Mouse (Mus musculus) spleen, postnatal 4 days (tissue): ENCODE measurements around the gene Gria4.
"Not testable (repeated sequence)": the region's sequence is repeated elsewhere in the genome, so short reads cannot be mapped to it uniquely, and the experiment has no call there.

Experiments
- DNase-seq, 2 experiments: peaks; one replicate each; pipeline ENCODE4 v3.0.0; 2022; ENCODE audit warnings: low spot score in 2 of 2

Gria4 gene

DNA sequence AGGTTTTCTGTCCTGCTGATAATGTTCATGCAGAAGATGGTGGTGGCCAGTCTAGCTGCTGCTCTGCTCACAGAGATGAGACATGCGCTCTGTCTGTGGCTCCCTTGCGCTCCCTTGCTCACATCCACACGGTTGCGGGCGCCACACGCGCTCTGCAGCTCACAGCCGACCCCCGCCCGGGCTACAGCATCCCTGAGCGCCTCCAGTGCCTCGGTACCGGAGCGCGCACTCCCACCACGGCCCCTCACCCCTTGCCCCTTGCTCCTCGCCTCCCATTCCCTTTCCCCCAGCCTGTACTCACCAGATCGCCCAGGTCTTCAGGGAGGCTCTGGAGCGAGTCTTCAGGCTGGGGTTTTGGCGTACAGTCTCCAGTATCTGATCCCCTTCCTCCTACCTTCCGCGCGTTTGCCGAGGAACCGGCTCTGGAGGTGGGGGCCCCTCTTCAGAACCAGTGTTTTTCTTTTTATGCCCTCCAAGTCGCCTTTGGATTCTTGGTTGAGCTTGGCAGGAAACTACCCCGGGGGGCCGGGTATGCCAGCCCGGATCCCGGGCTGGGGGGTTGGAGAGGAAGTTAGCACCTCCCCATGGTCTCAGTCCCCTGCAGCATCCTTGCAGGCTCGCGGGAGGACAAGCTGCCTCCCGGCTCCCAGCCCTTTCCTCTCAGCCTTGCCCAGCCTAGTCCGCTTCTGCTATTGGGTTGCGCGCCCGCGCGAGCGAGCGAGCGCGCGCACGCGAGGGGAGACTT is at the start of gene Gria4:
Gria4 (minus strand) TSS at position 691 of the 745 bp plus-strand sequence.
- no peak for DNase-seq

DNA sequence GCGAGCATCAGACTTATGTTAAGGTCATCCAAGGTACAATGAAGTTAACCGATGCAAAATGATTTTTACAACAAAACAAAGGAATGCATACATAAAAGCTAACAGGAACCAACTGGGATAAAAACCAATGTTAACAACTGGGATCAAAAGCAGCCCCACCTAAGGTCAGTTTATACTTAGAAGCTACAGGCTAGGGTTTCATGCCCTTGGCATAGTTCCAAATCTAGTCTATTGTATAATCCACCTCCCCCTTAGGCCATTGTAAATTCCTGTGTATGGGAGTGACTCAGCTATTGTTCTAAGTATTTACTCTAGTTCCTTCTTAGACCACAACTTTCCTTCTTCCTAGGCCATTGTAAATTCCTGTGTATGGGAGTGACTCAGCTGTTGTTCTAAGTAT is 14.9 kb upstream of the Gria4 start:
- not testable (repeated sequence) for DNase-seq

DNA sequence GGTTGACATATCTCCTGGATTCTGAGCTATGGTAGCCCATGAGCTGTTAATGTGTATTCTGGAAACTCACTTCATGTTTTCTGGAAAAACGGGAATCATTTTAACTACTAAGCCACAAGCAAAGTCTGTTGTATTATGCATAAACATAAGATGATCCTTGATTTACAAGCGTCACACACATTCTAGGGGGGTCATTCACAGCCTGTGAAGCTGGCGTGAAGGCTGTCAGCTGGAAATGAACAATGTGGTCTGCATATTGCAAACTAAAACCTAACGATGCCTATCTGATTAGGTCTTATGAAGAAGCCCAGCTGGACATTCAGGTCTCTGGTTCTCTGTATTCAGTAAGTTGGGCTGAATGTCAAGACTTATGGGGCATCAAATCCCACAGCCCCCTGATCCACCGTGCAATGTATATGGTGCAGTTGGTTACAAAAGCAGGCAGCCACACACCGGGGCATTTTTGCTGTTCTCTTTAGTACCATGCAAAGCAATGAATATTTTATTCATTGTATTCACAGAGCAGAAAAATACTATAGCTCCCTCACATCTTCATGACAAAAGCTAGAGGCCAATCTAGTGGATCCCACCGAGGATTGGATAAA is 7.2 kb upstream of the Gria4 start:
- no peak for DNase-seq

DNA sequence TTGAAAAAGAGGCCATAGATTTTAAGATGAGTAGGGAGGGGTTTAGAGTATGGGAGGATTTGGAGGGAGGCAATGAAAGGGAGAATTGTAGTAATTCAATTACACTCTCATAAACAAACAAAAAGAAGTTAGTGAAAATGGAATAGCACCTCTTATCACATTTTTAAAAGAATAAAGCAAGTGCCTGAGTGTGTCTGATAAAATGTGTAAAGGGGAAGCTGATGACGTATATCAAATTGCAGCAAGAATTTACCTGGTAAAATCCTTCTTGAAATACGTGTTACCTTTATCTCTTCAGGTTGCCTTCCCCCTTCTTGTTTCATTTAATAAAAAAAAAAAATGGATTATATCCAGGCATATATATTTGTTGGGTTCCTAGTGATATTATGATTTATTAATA is 1.4 kb upstream of the Gria4 start:
- no peak for DNase-seq

DNA sequence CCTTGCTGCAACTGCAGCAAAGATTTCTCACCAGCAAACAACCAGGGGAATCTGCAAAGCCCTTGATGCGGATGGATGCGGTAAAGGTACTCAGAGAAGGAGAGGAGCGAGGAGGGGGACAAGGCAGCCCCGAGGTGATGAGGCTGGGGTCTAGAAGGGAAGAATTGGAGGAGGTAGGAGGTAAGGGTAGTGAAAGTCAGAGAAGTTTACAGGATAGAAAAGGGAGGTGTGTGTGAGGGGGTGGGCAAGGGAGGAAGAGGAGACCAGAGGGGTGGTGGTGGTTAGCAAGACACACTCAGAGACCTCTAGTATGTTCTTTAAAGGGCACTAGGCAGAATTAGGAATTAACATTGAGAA is 233 bp upstream of the Gria4 start:
- DNase-seq, result no peak

DNA sequence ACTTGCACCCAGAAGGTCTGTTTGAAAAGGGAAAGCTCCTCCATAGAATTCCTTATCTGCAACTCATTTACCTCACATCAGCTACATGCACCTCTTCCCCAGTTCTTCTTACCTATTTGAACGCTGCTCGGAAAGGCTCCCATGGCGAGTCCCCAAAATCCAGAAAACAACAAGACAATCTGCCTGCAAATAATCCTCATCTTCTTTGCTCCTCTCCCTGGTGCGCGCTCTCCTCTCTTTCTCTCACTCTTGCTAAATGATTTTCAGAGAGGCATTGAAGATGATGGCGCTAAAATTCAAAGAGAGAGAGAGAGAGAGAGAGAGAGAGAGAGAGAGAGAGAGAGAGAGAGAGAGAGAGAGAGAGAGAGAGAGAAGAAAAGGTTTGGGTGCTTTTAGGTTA is 959 bp downstream of the Gria4 start:
- no peak for DNase-seq

DNA sequence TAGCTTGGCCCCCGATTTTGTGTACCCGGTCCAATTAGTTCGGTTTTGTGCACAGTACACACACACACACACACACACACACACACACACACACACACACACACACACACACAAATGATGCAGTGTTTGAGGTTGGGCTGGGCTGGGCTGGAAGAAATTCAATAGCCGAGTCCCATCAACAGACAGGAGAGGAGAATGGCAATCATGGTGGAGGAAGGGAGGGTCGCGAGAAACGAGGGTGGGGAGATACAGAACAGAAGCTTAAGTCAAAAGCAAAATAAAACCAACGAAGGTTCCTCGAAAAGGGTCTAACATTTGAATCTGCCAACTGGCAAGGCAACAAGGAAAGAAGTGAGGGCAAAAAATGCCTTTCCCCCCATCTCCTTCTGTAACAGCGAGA is 1.6 kb downstream of the Gria4 start:
- no peak for DNase-seq

DNA sequence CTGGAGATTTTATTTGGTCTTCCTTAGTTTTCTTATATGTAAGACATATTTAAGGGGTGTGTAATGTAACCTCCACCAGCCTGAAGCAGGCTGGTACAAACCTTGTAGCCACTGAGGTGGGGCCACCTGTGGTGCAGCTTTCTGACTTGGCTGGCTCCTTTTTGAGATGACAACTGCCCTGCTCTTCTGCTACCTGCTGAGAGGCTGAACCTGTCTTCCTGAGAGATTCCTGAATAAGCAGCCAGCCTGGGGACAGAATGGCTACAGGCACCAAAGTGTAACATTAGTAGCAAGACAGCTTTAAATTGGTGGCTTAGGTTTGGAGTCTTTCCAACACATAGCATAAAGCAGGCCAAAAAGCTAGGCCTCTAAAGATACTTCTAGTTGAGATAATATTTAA is 46.6 kb downstream of the Gria4 start:
- DNase-seq, result not testable (repeated sequence)

DNA sequence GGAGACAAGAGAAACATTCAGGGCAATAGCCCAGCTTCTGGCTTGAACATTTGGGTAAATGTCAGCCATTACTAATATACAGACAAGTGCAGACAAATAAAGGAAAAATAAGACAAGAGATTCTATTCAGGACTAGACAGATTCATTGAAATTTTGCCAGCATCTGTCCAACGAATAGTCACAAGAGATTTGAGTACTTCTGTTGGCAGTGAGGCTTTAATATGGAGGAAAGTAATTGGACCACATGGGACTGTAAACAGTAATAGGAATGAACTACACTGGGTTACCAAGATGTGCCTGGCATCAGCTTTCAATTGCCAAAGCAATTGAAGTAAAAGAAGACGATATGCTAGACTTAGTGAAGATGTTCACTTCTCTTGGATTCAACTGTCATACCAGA is 81.9 kb downstream of the Gria4 start:
- DNase-seq, result no peak

DNA sequence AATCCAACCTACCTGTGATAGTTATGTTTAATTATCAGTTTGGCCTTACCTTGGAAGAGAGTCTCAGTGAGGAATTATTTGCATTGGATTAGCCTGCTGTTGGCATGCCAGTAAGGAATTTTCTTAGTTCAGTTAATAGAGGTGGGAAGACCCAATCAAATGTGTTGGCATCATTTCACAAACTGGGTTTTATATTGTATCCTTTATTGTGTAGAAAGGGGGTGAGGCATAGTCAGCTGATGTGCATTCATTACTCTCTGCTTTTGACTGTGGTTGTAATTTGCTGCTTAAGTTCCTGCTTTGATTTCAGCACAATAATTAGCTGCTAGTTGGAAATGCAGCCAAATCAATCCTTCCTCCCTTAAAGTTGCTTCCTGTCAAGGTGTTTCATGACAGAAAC is 83.7 kb downstream of the Gria4 start:
- DNase-seq, result no peak

DNA sequence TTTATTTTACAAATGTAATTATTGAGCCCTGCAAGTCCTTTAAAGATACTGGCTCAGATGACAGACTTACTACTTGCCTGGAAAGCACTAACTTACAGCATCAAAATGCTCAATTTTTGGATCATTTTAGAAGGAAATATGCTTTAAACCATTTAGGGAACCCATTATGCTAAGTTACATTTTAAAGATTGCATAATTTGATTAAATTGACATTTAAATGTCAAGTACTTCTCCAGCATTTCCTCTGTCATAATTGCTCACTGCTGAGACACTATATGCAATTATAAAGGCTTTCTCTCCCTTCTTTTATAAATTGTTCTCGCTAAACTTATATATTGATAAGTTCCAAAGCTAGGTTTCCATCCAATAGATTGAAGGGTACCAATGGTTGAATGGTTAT is 108.9 kb downstream of the Gria4 start:
- DNase-seq, result no peak

DNA sequence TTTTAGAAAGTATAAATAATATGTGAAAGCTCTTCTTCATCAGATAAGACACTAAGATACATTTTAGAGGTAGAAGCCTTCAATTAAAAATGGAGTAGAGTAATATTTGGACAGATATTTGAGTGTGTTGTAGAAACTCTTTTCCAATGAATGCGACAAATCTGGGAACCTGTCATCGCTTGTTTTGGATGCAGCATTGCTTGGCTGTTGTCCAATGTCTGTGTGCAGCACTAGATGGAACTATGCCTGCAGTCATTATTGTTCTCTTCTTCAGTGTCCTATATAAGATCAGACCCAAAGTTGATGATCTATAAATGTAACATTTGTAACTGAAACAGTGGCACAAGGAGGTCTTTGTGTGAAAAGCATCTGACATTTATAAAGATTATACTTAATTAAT is 115.8 kb downstream of the Gria4 start:
- DNase-seq, result no peak

DNA sequence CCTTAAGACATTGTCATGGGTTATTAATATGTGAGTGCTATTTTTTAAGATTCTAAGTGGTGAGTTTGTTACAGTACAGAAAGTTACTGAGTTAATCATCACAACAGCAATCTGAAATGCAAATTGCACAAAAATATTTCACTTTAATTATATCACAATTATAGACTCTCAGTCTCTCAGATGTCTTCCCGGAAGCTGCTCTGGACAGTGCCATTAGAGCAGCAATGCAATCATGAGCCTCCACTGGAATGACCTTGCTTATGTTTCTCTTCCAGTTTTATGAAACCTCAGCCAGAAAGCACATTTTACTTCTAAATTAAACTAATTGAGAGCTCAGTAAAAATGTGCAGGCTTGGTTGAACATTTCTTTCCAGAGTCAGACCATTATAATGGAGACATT is 116.9 kb downstream of the Gria4 start:
- DNase-seq, result no peak

DNA sequence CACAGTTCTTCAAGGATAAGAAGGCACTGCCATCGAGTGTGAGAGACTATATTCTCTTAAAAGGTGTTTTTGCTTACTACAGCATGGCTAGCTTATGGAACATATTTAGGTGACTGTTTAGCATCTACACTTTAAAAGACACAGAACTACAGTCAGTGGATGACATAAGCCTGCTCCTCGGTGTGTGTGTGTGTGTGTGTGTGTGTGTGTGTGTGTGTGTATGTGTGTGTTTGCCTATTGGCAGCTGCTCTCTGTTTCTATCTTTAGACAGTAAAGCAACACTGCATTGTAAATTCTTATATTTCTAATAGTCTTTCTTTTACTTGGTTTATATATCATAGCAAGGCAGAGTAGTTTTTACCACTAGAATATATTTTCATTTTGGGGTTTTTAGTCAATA is 130.3 kb downstream of the Gria4 start:
- no peak for DNase-seq

DNA sequence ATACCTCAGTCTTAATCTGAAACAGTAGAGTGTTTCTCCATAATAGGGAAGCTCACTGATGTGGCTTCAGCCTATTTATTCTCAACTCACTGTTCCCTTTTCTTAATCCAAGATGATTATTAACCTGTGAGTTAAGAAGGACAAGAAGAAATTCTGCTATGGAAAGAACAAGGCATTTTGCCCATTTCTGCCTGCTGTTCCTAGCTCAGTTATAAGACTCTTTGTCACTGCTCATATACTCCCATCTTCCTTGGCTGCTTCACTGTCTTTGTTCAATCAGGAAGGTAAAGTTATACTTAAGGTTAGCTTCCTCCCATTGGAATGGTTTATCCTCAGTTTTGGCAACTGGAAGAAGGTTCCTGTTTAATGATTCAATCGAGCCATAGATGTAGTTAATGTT is 133.6 kb downstream of the Gria4 start:
- DNase-seq, result no peak

DNA sequence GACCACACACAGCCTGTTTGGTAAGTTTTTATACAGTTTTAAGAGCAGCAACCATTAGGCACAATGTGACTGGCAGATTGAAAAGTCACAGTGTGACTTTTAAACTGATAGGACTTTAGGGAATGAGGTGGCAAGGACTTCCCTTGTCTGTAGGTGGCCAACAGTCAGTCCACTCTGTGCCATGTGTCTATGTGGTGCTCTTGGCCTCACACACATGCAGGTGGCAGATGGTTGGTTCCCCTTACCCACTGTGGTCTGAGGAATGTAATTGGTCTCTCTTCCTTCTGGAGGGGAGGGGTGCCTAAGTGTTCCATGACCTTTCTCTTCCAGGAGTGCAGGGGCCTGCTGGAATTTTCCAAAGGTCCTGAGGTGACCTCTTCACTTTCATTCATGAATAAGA is 137.1 kb downstream of the Gria4 start:
- no peak for DNase-seq

DNA sequence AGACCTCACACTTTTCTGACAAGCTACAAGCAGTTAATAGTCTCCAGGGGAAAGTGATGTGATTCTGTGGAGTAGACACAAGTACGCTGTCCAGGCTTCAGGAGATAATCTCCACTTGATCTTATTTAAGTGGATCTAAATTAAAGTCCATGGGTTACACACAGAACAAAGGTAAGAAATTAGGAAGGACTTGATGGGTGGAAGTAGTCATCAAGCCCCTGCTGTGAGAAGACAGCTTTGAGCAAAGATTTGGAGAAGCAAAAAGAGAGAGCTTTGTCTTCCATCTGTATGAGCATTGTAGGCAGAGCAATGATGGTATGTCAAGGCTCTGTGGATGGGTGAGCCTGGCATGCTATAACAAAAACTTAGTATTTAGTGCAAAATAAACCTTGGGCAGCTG is 141.7 kb downstream of the Gria4 start:
- no peak for DNase-seq

DNA sequence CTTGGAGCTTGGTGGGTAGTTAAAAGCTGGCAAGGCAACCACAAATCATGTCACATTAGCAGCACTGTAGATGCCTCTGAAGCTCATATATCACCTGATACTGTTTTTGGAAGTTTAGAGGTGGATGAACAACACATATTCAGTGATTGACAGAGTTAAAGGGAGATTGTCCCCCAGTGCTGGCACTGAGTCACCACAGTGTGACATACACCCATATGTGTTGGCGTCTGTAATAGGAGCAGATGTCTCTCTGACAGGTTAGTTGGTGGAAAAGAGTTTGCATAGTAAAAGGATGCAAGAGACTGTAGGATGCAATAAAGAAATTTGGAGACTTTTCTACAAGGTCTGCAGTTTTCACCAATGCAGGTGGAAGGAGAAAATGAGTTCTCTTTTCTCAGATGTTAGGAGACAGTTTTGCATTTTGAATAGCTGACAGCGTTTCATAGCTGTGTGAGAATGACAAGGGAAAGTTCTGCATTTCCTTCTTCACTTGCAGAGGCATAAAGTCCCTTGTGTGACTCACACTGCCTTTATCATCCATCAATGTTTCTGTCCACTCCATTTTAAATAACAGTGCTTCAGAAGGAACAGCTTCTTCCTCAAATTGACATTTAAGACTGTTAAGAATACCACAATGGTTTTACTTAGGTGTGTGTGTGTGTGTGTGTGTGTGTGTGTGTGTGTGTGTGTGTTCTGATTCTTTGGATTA is 156.7 kb downstream of the Gria4 start:
- no peak for DNase-seq

DNA sequence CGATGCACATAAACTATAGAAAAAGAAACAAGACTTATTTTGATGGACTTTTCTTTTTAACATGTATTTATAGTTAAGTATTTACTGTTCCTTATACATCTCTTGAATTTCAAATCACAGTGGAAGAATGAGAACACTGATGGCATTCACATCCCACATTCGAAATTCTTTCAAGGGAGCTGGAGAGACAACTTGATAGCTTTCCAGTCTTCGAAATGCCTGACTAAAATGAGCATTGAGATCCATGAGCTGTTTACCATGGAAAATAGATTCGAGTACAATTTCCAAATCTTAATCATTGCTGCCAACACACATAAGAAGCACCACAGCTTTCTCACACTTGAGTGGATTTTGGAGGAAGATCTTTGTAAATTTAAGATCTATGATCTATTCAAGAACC is 164.1 kb downstream of the Gria4 start:
- no peak for DNase-seq

DNA sequence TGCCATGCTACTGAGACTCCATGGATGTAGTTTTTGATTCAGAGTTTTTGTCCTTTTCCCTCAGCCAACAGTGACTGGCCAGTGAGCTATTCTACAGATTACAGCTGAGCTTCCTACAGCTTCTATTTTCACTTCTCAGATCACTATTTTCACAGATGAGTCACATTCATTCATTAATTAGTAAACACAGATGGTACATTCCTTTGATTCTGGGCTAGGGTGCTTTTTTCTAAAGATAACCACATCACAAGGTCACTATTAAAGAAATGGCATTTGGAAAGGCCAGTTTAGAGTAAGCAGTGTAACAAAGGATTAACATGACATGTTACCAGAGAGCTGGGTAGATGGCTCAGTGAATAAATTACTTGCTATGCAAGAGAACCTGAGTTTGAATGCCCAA is 180.7 kb downstream of the Gria4 start:
- no peak for DNase-seq

DNA sequence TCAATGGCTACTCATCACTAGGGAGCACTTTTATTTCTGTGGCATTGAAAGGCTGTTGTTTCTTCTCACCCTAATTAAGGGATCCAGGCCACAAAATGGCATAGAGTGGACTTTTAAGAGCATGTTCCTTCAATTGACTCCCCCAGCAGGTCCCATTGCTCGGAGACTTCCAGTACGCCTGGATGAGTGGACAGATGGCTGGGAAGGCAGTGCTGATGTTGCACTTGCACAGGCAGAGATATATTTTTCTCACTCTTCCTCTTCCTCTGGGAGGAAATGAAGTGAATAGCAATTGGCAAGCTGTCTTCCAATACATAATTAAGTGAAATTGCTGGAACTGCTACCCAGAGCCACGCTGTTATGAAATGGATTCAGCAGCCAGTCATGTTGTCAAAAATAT is 190.7 kb downstream of the Gria4 start:
- no peak for DNase-seq

DNA sequence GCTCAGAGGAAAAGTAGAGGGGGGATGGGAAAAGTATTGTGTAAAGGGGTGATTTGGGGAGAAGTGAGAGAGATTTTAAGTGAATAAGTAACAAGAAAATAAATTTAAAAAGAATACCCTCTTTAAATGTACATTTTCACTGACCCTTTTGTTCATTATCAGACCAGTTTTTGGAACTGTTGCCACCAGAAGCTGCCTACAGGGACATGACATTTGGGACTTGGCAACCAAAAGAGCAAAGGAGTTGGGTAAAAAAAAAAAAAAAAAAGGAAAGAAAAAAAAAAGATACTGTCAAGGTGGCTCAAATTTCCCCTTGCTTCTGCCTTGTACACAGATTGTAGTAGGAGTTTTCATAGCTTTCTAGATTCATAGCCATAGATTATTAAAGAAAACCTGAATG is 191.8 kb downstream of the Gria4 start:
- DNase-seq, result no peak

DNA sequence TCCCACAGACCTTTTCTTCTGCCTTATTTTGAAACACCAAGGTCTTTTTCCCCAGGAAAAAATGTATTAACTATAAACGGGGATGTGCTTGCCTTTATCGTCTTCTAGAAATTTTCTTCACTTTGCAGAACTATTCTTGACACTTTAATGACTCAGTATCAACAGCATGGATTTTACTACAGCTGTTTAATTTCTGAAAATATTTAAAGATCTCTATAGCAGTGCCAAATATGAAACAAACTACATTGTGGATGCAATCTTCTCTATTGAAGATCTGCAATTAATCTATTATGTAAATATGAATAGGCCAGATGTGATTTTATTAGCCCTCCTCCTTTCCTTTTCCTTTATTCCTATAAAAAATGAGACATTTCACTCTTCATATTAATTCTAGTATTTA is 194.2 kb downstream of the Gria4 start:
- DNase-seq, result no peak
